Mouse (Mus musculus): ENCODE results near the gene B430305J03Rik.

B430305J03Rik gene

DNA sequence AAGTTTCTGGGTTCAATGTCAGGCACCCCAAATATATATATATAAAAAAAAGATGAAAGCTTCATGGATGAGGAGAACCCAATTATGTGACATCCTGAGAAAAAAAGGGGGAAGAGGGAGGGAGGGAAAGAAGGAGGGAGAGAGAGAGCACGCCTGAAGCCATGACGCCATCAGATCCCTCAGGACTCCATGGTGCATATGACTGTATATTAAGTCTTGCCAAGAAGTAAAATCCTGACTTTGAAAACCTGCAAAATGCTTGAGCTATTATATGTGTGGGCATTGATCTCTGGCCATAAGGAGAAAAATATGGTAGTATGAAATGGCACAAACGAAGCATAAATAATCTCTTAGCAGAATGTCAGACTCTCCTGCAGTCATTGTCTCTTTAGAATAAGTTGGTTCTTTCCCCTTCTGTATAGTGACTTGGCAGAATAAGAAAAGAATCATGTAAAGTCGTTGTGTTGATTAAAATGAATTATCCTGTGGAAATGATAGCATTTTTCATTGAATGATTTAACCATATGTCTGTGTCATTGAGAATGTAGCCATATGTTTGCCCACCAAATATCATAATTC lies 17.6 kb downstream of the B430305J03Rik start:
- DNase-seq: no peak

GRCm38 (mm10) chr3:61345636-61346035 lies 20.1 kb downstream of the B430305J03Rik start:
- DNase-seq: no peak

DNA sequence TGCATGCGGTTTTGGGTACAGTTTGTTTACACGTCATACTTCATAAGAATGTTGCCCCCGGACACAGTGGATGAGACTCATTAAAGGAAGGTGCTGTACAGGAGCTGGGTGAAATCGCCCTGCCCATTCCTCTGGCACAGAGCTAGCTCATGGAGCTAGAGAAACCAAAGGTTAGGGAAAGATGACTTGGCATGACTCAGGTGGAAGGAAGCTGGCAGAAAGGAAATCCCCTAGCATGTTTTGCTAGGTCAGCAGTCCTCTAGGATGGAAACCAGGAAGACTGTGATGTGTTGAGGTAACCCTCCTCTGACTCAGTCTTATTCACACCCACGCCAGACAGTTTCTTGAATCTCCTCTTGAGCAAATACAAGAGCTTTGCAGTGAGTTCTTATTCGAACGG lies 21.7 kb downstream of the B430305J03Rik start:
- no peak for DNase-seq

DNA sequence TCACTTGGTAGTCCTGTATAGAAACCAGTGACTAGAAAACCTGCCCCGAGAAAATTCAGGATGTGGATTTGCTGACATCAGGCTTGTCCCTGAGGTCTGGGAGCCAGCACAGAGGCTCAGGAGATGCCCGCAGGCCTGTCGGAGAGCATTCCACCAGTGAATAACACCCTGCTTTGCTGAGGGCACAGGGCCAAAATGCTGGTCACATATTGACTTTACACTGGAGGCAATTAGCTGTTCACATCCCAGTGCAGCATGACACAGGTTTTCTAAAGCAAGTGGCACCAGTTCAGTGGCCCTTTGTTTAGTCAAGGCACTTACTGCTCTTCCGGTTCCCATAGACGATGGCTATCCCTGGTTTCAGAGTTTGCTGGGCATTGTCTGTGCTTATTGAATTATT lies 25.4 kb downstream of the B430305J03Rik start:
- DNase-seq: peak; percentile 79

GRCm38 (mm10) chr3:61337230-61337629 lies 28.5 kb downstream of the B430305J03Rik start:
- DNase-seq: no peak

GRCm38 (mm10) chr3:61336205-61336604 lies 29.5 kb downstream of the B430305J03Rik start:
- DNase-seq: peak; percentile 74

DNA sequence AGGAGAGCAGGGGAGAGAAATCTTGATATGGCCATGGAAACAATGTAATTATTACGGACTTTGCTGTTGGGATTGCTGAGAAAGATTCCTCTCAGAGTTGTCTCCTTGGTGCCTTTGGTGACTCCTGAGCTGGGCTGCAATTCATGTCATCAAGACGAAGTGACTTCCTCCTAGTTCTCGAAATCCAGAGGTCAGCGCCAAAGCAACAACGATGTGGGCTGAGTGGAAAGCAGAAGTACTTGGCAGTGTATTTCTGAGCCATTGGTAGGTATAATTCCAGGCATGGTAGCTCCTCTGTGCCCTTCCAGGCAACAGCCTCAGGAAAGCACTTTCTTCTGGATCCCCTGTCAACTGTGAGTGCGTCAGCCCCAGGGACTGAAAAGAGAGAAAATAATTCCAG lies 44.1 kb downstream of the B430305J03Rik start:
- DNase-seq: no peak

- DNase-seq: no peak
Measured at GRCm38 (mm10) chr3:61320031-61320430, 45.7 kb downstream of the B430305J03Rik start.

DNA sequence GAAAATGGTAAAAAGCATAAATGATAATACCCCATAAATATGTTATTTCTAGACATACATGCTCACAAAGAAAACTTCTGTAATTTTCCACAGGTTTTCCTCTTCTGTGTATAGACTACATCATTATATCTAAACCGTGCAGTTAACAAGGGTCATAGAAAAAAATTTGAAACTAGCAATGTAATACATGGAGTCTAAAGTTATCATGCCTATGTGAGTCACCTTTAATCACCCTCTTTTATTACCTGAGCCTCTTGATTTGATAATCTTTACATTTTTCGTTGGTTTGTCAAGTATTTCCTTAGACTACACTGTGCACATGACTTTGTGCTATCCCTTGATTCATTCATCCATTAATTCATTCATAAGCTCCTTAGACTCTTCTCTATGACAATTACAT lies 50.7 kb downstream of the B430305J03Rik start:
- DNase-seq: no peak

Measured in kidney, adult 9 months (tissue).